Mouse (Mus musculus) monocyte, adult 5-6 weeks (primary cell): ENCODE measurements around the gene Klhdc3. TPM values are rescaled to one million over a fixed set of nuclear protein-coding genes. Genes with fewer than 3 reads are reported as not detected.

Experiments
- ATAC-seq: fragments of 153-309, 156-312 bp; replicated peaks from 2 replicates; pipeline ENCODE4 v1.8.0; 2017; ENCODE audit warnings: mild to moderate bottlenecking; ENCODE audit not compliant: low TSS enrichment, insufficient number of reproducible peaks, severe bottlenecking, poor library complexity, low FRiP score
- total RNA-seq: library from RNA; stranded (forward); fragments of 200-1000, 200-491, 200-594 nt; gene quantifications from 3 replicates; pipeline ENCODE4 v1.2.3, GENCODE M21; 2017

Gene Klhdc3
- total RNA-seq, 1 experiment from 2014 or later, result 28.5 TPM

- peak; percentile 95 for ATAC-seq
Measured at GRCm38 (mm10) chr17:46673850-46674529, 6.7 kb downstream of the Klhdc3 start, which contains the start of gene Rrp36. Gene Rrp36 (minus strand): TSS chr17:46674352.

- ATAC-seq, result no peak
Measured at GRCm38 (mm10) chr17:46669911-46670310, 10.8 kb downstream of the Klhdc3 start.

- no peak for ATAC-seq
Measured at GRCm38 (mm10) chr17:46667712-46668111, 13.0 kb downstream of the Klhdc3 start.

GRCm38 (mm10) chr17:46662730-46663129 is 18.0 kb downstream of the Klhdc3 start:
- no peak for ATAC-seq

- no peak for ATAC-seq
Measured at GRCm38 (mm10) chr17:46661981-46662380, 18.7 kb downstream of the Klhdc3 start.

- no peak for ATAC-seq
Measured at GRCm38 (mm10) chr17:46661351-46661750, 19.4 kb downstream of the Klhdc3 start.

- ATAC-seq, result no peak
Measured at GRCm38 (mm10) chr17:46656054-46656453, 24.7 kb downstream of the Klhdc3 start.

GRCm38 (mm10) chr17:46651755-46652547 is 28.8 kb downstream of the Klhdc3 start:
- no peak for ATAC-seq

GRCm38 (mm10) chr17:46651292-46651691 is 29.4 kb downstream of the Klhdc3 start:
- no peak for ATAC-seq

- peak; percentile 31; the same call in 1 of the 2 replicates for ATAC-seq
Measured at GRCm38 (mm10) chr17:46650232-46651031, 30.3 kb downstream of the Klhdc3 start, which contains the start of gene Cul7. Gene Cul7 (plus strand): TSS chr17:46650337.

GRCm38 (mm10) chr17:46649811-46650210 is 30.9 kb downstream of the Klhdc3 start:
- no peak for ATAC-seq

GRCm38 (mm10) chr17:46648436-46648835 is 32.3 kb downstream of the Klhdc3 start:
- no peak for ATAC-seq

GRCm38 (mm10) chr17:46647279-46647678 is 33.4 kb downstream of the Klhdc3 start:
- ATAC-seq, result no peak

- no peak for ATAC-seq
Measured at GRCm38 (mm10) chr17:46646322-46646662, 34.4 kb downstream of the Klhdc3 start.

- ATAC-seq, result peak; percentile 88
Measured at GRCm38 (mm10) chr17:46645561-46646321, 35.0 kb downstream of the Klhdc3 start, which contains the start of the genes Klc4 and Mrpl2. Gene Klc4 (minus strand): TSS chr17:46646022. Gene Mrpl2 (plus strand): TSS chr17:46646229.

GRCm38 (mm10) chr17:46644916-46645475 is 35.7 kb downstream of the Klhdc3 start:
- no peak for ATAC-seq

GRCm38 (mm10) chr17:46644152-46644805 is 36.4 kb downstream of the Klhdc3 start:
- no peak for ATAC-seq

GRCm38 (mm10) chr17:46642060-46642459 is 38.7 kb downstream of the Klhdc3 start:
- no peak for ATAC-seq
